Mouse (Mus musculus) embryo, embryonic 11 days (tissue): Measurements from ENCODE around the gene Ak5.
"Not testable (repeated sequence)": the region's sequence is repeated elsewhere in the genome, so short reads cannot be mapped to it uniquely, and the experiment has no call there.

Experiments
- DNase-seq: peaks from one replicate; pipeline ENCODE4 v3.0.0-alpha.2; 2015

Ak5 gene

DNA sequence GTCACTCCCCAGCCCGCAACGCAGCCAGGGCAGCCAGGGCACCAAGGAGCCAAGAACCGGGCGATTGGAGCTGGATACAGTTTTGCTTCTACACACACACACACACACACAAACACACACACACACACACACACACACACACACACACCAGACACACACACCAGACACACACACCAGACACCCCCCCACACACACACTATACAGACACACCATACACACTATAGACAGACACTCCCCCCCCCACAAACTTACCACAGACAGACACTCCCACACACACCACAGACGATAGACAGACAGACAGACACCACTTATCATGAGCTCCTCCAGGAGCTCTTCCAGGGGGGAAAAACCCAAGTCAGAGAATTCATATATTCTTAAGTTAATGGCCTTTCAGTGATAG is at the start of gene Ak5:
Ak5 (minus strand) TSS at position 122 of the 400 bp plus-strand sequence.
- no peak for DNase-seq

DNA sequence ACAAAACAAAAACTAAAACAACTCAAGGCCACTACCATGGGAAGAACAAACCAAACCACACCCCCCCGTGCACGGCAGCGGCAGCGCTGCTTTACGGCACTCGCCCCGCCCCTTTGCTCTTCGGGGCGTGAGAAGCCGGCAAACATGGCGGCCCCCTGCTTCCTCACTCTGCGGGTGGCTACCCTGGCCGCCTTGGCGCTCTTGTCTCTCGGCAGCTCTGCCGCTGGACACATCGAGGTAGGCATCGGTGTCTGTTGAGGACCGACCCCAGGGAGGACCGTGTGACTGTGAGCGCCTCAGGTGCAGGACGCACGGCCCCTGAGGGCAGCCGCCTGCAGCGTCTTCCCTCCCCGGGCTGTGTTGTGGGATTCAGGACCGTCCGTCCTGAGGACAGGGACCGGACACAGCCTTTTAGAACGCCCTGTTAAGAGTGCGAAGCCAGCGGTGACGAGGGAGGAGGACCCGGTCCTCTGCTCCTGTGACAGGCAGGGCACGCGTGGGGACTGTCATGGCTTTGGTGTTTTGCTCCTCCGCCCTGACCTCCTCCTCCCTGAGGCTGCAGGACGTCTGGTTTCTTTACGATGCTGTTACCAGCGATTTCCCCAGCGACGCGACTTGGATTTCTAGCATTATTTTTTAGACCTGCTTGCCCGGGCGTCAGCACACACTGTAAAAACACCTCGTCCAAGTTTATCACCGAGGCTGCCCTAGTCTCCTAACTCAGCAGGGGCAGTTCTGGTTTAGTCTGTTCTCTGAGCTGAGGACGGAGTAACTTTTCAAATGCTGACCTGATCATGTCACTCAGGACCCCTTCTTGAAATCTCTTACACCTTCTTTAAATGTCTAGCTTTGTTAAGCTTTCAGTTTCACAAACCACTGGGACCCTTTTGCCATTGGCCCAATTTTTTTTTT is 46.1 kb upstream of the Ak5 start, which contains the start of gene Pigk:
Pigk (plus strand) TSS at position 110 of the 912 bp plus-strand sequence.
- peak; percentile 94 for DNase-seq

GRCm38 (mm10) chr3:152712957-152713356 is 44.8 kb upstream of the Ak5 start:
- DNase-seq: no peak

- DNase-seq: no peak
Measured at GRCm38 (mm10) chr3:152709936-152710335, 41.8 kb upstream of the Ak5 start.

GRCm38 (mm10) chr3:152707321-152707823 is 39.2 kb upstream of the Ak5 start:
- no peak for DNase-seq

- no peak for DNase-seq
Measured at GRCm38 (mm10) chr3:152706901-152707300, 38.7 kb upstream of the Ak5 start.

- DNase-seq: no peak
Measured at GRCm38 (mm10) chr3:152705826-152706225, 37.7 kb upstream of the Ak5 start.

GRCm38 (mm10) chr3:152702274-152702843 is 34.2 kb upstream of the Ak5 start:
- DNase-seq: peak; percentile 39

DNA sequence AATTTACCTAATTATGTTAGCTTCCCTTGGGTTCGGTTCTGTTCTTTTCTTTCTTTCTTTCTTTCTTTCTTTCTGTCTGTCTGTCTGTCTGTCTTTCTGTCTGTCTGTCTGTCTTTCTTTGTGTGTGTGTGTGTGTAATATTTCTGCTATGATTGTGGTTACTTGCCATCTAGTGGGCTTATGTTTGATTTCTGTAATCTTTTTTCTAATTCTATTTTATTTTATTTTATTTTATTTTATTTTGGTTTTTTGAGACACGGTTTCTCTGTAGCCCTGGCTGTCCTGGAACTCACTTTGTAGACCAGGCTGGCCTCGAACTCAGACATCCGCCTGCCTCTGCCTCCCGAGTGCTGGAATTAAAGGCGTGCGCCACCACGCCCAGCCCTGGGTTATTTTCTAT is 33.4 kb upstream of the Ak5 start:
- DNase-seq: not testable (repeated sequence)

- peak; percentile 11 for DNase-seq
Measured at GRCm38 (mm10) chr3:152699261-152699660, 31.1 kb upstream of the Ak5 start.

GRCm38 (mm10) chr3:152698017-152698416 is 29.9 kb upstream of the Ak5 start:
- no peak for DNase-seq

GRCm38 (mm10) chr3:152694950-152695349 is 26.8 kb upstream of the Ak5 start:
- DNase-seq: no peak

DNA sequence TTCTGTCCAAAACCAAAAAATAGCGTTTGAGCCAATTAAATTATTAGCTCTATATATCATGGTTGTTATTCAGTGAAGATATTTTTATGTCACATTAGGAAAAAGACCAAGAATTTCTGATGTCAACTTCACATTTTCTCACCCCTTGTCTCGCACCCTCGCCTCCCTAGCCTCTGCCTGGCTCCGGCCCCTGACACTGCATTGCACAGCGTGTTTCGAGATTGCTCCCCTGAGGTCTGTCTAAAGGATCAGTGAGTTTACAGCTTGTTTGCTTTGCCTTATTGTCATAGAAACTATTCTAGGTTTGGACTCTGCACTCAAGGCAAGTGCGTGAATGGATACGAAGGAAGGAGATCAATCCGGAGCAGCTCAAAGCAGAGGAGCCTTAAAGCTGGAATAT is 20.9 kb upstream of the Ak5 start:
- no peak for DNase-seq

- no peak for DNase-seq
Measured at GRCm38 (mm10) chr3:152688532-152688931, 20.4 kb upstream of the Ak5 start.

DNA sequence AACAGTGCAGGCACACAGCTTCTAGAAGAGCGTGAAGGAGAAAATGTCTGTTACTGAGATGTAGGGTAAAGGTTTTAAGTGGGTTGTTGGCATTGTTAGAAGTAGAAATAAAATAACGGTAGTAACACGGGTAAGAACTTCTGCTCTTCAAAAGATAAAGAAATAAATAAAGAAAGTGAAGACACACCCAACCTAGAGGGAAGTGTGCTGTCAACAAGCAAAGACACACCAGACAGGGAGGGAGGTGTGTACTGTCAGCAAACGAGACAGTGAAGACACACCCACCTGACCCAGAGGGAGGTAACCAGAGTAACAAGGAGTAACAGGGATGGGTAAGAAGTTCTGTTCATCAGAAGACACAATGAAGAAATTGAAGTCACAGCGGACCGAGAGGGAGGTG is 6.5 kb upstream of the Ak5 start:
- DNase-seq: no peak

GRCm38 (mm10) chr3:152669783-152670182 is 1.6 kb upstream of the Ak5 start:
- no peak for DNase-seq

DNA sequence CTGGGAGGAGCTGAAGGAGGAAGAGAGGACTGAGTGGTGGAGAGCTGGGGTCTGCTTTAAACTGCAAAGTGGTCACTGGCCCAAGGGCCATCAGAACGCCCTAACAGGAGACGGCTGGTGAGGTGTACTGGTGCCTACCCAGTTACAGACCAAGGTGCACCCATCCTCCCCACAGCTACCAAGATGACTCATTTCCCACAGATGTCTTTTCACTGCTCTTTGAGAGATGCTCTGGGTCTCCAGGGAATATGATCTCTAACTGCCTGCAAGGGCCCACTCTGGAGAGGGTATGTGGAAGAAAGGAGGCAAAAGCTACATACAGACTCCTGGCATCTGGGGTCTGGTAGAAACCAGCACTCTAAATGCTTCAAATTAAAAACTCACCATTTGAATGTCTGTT is 633 bp upstream of the Ak5 start:
- no peak for DNase-seq

DNA sequence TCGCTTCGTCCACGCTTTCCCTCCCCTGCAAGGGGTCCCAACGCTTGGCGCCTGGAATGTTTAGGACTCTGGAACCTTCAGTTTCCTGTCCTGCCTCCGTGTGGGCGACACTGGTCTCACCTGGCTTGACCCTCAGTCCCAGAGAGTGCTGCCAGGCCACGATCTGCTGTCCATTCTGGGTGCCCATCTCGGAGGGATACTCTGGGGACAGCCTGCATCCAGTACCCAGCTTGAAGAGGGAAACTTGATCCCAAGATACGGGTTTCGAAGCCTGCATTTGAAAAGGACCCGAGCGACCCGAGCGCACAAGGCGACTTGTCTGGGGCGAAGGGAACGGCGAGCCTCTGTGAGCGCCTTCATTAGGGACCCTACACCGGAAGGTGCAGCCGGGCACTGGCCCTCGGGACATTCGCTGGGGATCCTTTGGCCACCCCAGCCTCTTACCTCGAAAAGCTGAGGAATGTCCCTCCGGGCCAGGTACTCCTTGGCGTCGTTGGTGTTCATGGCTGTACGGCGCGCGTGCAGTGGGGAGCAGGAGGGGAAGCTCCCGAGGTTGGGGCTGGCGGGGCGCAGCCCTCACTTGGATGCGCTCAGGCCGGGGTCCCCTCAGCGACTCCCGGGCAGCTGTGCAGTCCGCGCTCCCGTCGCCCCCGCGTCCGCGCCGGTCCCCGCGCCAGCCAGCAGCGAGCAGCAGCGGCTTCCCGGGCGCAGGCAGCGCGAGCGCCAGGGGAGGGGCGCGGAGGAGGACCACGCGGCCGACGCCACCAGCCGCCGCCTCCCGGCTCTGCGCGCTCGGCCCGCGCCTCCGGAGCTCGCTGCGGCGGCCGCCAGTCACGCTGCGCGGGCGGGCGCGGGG is 576 bp downstream of the Ak5 start:
- DNase-seq: peak; percentile 75

GRCm38 (mm10) chr3:152666991-152667355 is 1.2 kb downstream of the Ak5 start:
- peak; percentile 60 for DNase-seq

DNA sequence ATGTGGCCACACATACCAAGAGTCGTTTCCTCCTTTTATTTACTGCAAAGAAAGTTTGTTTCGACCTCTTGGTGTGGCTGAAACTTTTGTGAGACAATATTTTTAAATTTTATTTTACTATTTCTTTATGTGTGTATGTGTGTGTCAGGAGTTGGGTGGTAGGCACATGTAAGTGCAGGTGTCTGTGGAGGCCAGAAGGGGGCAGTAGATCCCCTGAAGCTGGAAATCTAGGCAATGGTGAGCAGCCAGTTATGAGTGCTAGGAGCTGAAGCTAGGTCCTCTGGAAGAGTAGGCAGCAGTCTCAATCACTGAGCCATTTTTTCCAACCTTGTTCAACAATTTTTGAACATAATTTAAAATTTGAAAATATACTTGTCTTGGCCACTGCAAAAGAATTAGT is 9.6 kb downstream of the Ak5 start:
- no peak for DNase-seq

DNA sequence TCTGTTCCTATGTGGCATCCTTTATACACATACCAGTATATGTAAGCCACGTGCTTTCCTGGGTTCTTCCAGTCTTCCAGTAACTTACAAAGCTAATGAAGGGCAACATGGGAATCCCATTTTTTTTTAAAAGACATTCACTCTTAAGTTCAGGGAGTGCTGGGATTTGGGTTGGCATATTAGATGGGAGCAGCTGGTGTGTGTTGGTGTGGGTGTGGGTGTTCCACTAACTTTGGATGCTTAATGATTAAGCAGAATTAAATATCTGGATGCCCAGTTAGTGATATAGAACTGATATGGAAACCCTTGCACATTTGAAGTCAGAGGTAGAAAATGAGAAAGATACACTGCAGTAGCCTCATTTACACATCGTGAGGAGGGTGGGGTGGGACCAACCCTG is 16.2 kb downstream of the Ak5 start:
- DNase-seq: no peak

GRCm38 (mm10) chr3:152644610-152645009 is 23.6 kb downstream of the Ak5 start:
- DNase-seq: no peak
